Mouse (Mus musculus): ENCODE measurements around the gene Fam216a.
A peak's percentile ranks its signal among the peaks of the same experiment; 100 is the strongest.
"Not testable (repeated sequence)": the region's sequence is repeated elsewhere in the genome, so short reads cannot be mapped to it uniquely, and the experiment has no call there.

Gene Fam216a

GRCm38 (mm10) chr5:122372192-122372769 is at the start of gene Fam216a:
Gene Fam216a, minus strand, starts transcription at chr5:122372364.
- DNase-seq: peak; percentile 100

GRCm38 (mm10) chr5:122421271-122422068 is 49.3 kb upstream of the Fam216a start, which contains the start of gene Anapc7:
Gene Anapc7, plus strand, starts transcription at chr5:122421693.
- DNase-seq: no peak

GRCm38 (mm10) chr5:122420676-122421075 is 48.5 kb upstream of the Fam216a start:
- DNase-seq: not testable (repeated sequence)

- DNase-seq: no peak
These were observed 43.3 kb upstream of the Fam216a start for GRCm38 (mm10) chr5:122415465-122415864.

GRCm38 (mm10) chr5:122414351-122414750 is 42.2 kb upstream of the Fam216a start:
- DNase-seq: no peak

- DNase-seq: no peak
These were observed 40.7 kb upstream of the Fam216a start for GRCm38 (mm10) chr5:122412826-122413225.

- DNase-seq: no peak
These were observed 39.7 kb upstream of the Fam216a start for GRCm38 (mm10) chr5:122411892-122412291.

- DNase-seq: no peak
These were observed 37.8 kb upstream of the Fam216a start for GRCm38 (mm10) chr5:122409692-122410645.

- no peak for DNase-seq
These were observed 33.4 kb upstream of the Fam216a start for GRCm38 (mm10) chr5:122405537-122405936.

- DNase-seq: no peak
These were observed 31.2 kb upstream of the Fam216a start for GRCm38 (mm10) chr5:122403362-122403761.

- no peak for DNase-seq
These were observed 30.6 kb upstream of the Fam216a start for GRCm38 (mm10) chr5:122402772-122403171.

- DNase-seq: no peak
These were observed 30.0 kb upstream of the Fam216a start for GRCm38 (mm10) chr5:122402160-122402559.

GRCm38 (mm10) chr5:122401303-122401640 is 29.1 kb upstream of the Fam216a start:
- DNase-seq: peak; percentile 85

- no peak for DNase-seq
These were observed 28.6 kb upstream of the Fam216a start for GRCm38 (mm10) chr5:122400628-122401302.

- DNase-seq: no peak
These were observed 27.7 kb upstream of the Fam216a start for GRCm38 (mm10) chr5:122399871-122400270.

GRCm38 (mm10) chr5:122397495-122397894 is 25.3 kb upstream of the Fam216a start:
- DNase-seq: no peak

GRCm38 (mm10) chr5:122396791-122397190 is 24.6 kb upstream of the Fam216a start:
- DNase-seq: no peak

GRCm38 (mm10) chr5:122393887-122394286 is 21.7 kb upstream of the Fam216a start:
- peak; percentile 75 to 79 for DNase-seq

GRCm38 (mm10) chr5:122392227-122393004 is 20.3 kb upstream of the Fam216a start:
- DNase-seq: no peak

GRCm38 (mm10) chr5:122391786-122392180 is 19.6 kb upstream of the Fam216a start, which contains the start of gene Arpc3:
Gene Arpc3, plus strand, starts transcription at chr5:122391878.
- DNase-seq: peak; percentile 94 to 95

- no peak for DNase-seq
These were observed 19.1 kb upstream of the Fam216a start for GRCm38 (mm10) chr5:122391178-122391785.
